Mouse (Mus musculus) fibroblast of lung, adult 2 months (primary cell): ENCODE results near the gene Gm42878.
"Not testable (repeated sequence)": the region's sequence is repeated elsewhere in the genome, so short reads cannot be mapped to it uniquely, and the experiment has no call there.

ENCODE experiments used
- DNase-seq: peaks from one replicate; pipeline ENCODE4 v3.0.0-alpha.2; 2011; ENCODE audit warnings: low read depth

Gm42878 gene

GRCm38 (mm10) chr5:121564468-121564895 lies 19.2 kb upstream of the Gm42878 start:
- peak; percentile 73 for DNase-seq

DNA sequence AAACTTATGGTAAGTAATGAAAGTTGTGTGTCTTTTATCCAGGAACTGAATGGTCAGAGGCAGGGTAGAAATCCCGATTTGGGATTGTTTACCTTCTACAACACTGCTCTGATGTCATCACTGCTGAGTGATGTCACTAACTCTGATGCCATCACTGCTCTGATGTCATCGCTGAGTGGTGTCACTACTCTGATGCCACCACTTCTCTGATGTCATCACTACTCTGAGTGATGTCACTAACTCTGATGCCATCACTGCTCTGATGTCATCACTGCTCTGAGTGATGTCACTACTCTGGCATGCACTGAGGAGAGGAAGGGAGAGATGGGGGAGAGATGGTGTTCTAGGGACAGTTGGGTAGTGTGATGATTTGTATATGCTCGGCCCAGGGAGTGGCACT lies 17.2 kb upstream of the Gm42878 start:
- DNase-seq = no peak

- no peak for DNase-seq
Measured at GRCm38 (mm10) chr5:121549196-121549595, 3.9 kb upstream of the Gm42878 start.

GRCm38 (mm10) chr5:121547084-121547483 lies 1.8 kb upstream of the Gm42878 start:
- no peak for DNase-seq

DNA sequence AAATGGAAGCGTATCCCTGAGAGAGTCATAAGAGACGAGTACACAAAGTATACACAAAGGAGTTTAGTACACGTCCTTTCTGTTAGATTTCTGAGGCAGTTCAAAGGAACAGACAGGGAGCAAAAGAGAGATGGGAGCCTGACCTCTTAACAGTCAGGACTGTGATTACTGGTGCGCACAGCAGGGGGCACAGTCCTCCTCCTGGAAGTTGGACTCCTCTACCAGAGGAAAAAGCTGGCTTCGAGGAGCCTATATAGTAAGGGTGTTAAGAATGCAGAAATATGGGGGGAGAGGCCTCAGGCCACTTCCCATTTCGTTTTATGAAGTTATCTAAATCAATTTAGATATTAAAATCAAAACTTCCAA lies 1.2 kb upstream of the Gm42878 start:
- no peak for DNase-seq

- DNase-seq = peak; percentile 79
Measured at GRCm38 (mm10) chr5:121545793-121546529, 679 bp upstream of the Gm42878 start, which contains the start of gene Mapkapk5. Gene Mapkapk5 (minus strand): TSS chr5:121545905.

GRCm38 (mm10) chr5:121543370-121543769 lies 1.9 kb downstream of the Gm42878 start:
- no peak for DNase-seq

GRCm38 (mm10) chr5:121541235-121541634 lies 4.0 kb downstream of the Gm42878 start:
- no peak for DNase-seq

GRCm38 (mm10) chr5:121540066-121540465 lies 5.2 kb downstream of the Gm42878 start:
- no peak for DNase-seq

DNA sequence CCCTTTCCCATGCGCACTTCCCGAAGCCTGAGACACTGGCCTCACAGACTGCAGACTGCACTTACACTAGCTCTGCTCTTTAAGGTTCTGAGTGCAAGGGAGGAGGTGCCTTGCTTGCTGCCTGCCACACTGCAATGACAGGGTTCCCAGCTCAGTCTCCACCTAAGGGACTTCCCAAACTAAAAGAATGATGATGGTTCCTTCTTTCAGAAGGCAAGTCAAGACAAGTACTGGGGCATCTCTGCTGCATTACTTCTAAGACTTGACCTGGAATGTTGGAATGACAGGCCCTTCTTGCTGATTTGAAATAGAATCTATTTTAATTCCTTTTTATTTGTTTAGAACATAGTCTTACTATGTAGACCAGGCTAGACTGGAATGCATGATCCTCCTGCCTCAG lies 7.7 kb downstream of the Gm42878 start:
- no peak for DNase-seq

DNA sequence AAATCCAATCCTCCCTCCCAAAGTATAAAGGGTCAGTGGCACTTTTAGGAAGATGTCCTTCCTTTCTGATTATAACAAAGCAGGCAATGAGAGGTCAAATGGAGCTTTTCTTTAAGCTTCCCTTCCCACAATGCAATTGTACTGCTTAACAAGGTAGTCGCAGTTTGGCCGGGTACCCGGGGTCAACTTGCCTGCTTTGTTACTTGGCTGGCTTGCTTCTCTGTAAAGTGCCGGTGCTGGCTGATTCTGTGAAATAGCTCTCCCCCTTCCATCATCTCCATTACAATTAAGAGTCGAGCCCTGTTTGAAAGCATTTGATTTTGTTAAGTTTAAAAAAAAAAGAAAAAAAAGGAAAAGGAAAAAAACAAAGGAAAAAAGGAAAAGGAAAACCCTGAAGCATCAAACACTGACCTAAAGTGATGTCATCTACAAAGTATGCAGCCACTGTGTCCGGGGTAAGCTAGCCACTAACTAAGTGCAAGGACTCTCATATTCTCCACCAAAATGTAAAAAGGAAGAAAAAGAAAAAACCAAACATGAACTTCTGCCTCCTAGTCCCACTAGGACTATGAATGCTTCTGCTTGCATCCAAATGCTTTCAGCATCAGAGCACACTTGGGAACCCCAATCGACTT lies 8.2 kb downstream of the Gm42878 start:
- DNase-seq = no peak

- DNase-seq = no peak
Measured at GRCm38 (mm10) chr5:121535116-121535515, 10.2 kb downstream of the Gm42878 start.

GRCm38 (mm10) chr5:121534521-121534920 lies 10.8 kb downstream of the Gm42878 start:
- no peak for DNase-seq

- DNase-seq = no peak
Measured at GRCm38 (mm10) chr5:121526961-121527360, 18.3 kb downstream of the Gm42878 start.

- no peak for DNase-seq
Measured at GRCm38 (mm10) chr5:121526526-121526925, 18.8 kb downstream of the Gm42878 start.

- no peak for DNase-seq
Measured at GRCm38 (mm10) chr5:121525774-121526450, 19.4 kb downstream of the Gm42878 start.

DNA sequence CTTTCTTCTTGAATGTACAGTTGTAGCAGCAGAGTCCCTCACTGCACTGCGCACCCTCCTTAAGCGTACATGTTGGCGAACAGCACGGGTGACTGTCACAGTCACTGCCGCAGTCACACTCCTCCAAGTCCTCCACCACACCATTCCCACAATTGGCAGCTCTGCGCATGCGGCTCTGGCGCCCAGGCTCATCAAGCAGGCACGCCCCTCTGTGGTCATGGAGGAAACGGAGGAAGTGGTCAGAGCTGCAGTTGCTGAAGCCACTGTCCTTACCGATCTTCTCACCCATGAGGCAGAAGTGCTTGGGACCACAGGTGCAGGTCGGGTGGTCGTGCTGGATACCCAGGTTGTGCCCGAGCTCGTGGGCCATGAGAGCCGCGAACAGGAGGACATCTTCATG lies 25.5 kb downstream of the Gm42878 start:
- DNase-seq = not testable (repeated sequence)

- no peak for DNase-seq
Measured at GRCm38 (mm10) chr5:121518983-121519382, 26.3 kb downstream of the Gm42878 start.

DNA sequence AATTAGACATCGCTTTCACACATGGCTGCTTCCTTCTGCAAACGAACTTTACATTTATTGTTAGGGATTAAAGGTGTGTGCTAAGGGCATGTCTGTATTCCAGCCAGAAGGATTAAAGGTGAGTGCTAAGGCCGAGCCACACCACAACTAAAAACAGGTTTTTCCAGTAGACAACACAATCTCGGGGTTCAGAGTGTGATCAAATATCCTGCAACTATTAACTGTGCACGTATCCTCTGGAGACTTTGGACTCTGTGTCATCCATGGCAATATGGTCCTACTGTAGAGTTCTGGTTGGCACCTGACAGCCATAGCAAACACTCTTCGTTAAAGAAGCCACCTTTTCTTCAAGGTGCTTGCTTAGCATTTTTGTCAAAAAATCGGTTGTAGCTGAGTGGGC lies 35.3 kb downstream of the Gm42878 start:
- DNase-seq = no peak

DNA sequence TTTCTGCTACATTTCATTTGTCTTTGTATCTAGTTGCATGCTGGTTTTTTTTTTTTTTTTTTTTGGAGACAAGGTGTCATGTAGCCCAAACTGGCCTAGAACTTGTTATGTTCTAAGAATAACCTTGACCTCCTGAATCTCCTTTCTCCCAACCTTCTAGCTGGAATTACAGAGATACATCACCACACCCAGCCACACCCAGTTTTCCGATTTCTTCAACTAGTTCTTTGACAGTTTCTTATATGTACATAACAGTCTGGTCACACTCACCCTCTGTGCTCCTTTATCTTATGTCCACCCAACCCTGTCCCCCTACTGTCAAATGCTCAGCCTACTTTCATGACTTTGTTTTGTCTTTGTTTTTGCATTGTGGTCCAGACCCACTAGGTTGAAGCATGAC lies 38.4 kb downstream of the Gm42878 start:
- no peak for DNase-seq

DNA sequence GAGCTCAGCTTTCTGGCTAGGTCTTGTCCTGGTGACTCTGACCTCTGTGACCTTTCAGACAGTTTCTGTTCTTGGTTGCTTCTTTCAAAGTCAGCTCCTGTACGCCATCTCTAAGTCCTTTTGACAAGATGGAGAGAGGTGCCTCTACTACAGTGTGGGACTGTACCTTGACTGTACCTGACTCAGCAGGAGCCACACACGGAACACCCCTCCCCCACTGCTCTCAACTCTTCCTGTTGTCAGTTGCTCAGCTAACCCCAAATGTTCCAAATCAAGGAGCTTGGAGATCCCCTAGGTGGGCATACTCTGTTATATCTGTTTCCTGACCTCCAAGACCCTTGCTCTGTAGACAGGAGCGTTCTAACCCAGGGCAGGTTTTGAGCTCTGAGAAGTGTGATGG lies 42.1 kb downstream of the Gm42878 start, which contains the start of gene Adam1b:
Adam1b (minus strand) TSS at position 205 of the 400 bp plus-strand sequence.
- no peak for DNase-seq

DNA sequence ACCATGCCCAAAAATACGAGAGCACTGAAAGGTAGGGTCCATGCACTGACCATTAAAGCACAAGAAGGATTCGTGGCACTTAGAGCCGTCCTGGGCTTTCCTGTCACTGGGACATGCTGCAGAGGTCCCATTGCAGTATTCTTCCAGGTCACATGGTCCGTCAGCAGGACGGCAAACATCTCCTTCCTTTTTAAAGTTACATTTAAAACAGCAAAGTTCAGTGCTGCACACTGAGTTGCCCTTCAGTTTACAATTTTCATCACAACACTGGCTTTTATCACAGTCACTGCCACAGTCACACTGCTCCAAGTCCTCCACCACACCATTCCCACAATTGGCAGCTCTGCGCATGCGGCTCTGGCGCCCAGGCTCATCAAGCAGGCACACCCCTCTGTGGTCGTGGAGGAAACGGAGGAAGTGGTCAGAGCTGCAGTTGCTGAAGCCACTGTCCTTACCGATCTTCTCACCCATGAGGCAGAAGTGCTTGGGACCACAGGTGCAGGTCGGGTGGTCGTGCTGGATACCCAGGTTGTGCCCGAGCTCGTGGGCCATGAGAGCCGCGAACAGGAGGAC lies 43.8 kb downstream of the Gm42878 start:
- not testable (repeated sequence) for DNase-seq

DNA sequence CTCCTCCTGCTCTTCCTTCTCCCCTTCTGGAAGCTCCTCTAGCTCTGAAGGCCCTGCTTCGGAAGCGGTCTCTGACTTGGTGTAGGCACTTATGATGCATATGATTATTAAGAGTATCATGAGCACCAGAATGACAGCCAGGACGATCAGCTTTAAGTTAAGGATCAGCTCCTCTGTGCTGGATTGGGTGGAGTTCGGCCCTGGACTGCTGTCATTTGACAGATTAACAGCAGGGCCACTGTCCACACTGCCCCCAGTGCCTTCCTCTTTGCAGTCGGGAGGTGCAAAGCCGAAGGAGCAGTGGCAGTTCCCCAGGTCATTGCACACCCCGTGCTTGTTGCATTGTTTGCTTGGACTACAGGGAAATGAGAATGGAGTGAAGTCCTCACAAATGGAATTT lies 44.6 kb downstream of the Gm42878 start:
- no peak for DNase-seq
